ENCODE assay signal across 8 mouse cellular contexts in the genomic region with DNA sequence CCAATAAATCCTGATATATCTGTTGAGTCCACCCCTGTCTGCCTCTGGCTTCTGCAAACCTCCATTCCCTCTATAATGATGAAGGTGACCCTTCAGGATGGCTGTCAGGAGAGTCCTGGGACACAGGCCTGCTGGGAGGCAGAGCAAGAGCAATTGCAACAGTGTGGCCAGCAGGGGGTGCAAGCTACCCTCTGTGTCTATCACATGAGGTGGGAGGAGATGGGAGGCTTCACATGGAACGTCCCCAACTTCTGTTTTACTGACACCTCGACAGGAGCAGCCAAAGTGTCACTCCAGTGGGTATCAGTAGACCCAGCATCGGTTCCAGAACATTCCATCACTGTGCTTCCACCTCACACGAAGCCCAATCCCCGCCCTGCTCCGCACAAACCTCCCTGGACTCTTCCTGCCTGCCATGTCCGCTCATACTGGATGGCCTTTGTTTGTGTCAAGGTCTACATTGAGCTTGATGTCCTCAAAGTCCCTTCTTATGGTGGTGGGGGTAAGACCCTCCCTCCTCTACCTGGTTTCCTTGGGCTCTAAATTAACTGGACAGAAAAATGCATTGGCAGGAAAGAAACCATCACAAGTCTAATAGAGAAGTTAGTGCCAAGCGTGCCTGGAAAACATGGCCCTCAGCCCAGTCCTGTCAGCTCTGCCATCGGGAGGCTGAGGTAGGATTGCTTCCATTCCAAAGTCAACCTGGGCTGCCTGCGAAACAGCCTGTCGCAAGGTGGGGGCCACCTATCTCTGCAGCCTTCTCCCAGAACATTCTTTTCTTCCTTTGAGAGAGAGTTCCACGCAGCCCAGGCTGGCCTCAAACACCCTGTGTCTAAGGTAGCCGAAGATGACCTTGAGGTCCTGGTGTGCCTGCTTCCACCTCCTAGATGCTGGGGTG. TPM values are rescaled to one million over a fixed set of nuclear protein-coding genes. Genes with fewer than 3 reads are reported as not detected.
A peak's percentile ranks its signal among the peaks of the same experiment; 100 is the strongest.
DNase-seq lines count a peak whose midpoint lies in the region; ATAC-seq lines count a peak whose summit lies in the region.

No protein-coding gene starts in this region.

- H3K4me2 ChIP-seq in forebrain, embryonic 15.5 days (replicated peaks): no peak overlapping the region
- H3K4me2 ChIP-seq in hindbrain, embryonic 12.5 days (replicated peaks): no peak overlapping the region
- peak overlapping the region; percentile 34; the same call in 1 of the 2 replicates for H3K4me2 ChIP-seq in limb, embryonic 11.5 days (ENCODE audit: low read depth, severe bottlenecking)
- no peak overlapping the region for H3K4me2 ChIP-seq in midbrain, embryonic 13.5 days (replicated peaks)
- no peak overlapping the region for H3K4me2 ChIP-seq in stomach, embryonic 14.5 days (replicated peaks; ENCODE audit: low read depth, low read length)

- H3K36me3 ChIP-seq in forebrain, embryonic 15.5 days: no peaks in the 10 kb centered on the region
- H3K36me3 ChIP-seq in hindbrain, embryonic 12.5 days: no peaks in the 10 kb centered on the region
- H3K36me3 ChIP-seq in limb, embryonic 11.5 days (ENCODE audit: control insufficient read depth, insufficient read depth, low read length): no peaks in the 10 kb centered on the region
- H3K36me3 ChIP-seq in midbrain, embryonic 13.5 days: no peaks in the 10 kb centered on the region
- no peaks in the 10 kb centered on the region for H3K36me3 ChIP-seq in stomach, embryonic 14.5 days (ENCODE audit: control insufficient read depth, insufficient read depth, low read length)

- whole genome bisulfite sequencing in forebrain, embryonic 15.5 days: 63% methylated on average over 13 of the region's 13 CpGs
- 65% methylated on average over 13 of the region's 13 CpGs for WGBS in hindbrain, embryonic 12.5 days
- WGBS in limb, embryonic 11.5 days: 66% methylated on average over 13 of the region's 13 CpGs
- WGBS in midbrain, embryonic 13.5 days: 70% methylated on average over 13 of the region's 13 CpGs
- WGBS in stomach, embryonic 14.5 days: 55% methylated on average over 13 of the region's 13 CpGs

- H3K27ac ChIP-seq in forebrain, embryonic 15.5 days (replicated peaks): 0 out of 2 replicates have a peak overlapping the region, but pooled peaks have one; percentile 8
- H3K27ac ChIP-seq in hindbrain, embryonic 12.5 days: peak overlapping the region; percentile 46
- peak overlapping the region; percentile 80 for H3K27ac ChIP-seq in limb, embryonic 11.5 days (replicated peaks; ENCODE audit: low read depth, low read length)
- no peak overlapping the region for H3K27ac ChIP-seq in midbrain, embryonic 13.5 days
- H3K27ac ChIP-seq in stomach, embryonic 14.5 days (ENCODE audit: low read length): peak overlapping the region; percentile 57; the same call in 1 of the 2 replicates

- peaks cover 12% of the 10 kb centered on the region for H3K4me1 ChIP-seq in forebrain, embryonic 15.5 days
- 0 out of 2 replicates have a peak, but pooled peaks cover 2% of the 10 kb centered on the region for H3K4me1 ChIP-seq in hindbrain, embryonic 12.5 days
- peaks cover 8% of the 10 kb centered on the region; the same call in 1 of the 2 replicates for H3K4me1 ChIP-seq in limb, embryonic 11.5 days (ENCODE audit: control insufficient read depth, insufficient read depth, low read length)
- no peaks in the 10 kb centered on the region; the same call in 1 of the 2 replicates for H3K4me1 ChIP-seq in midbrain, embryonic 13.5 days (replicated peaks)
- peaks cover 15% of the 10 kb centered on the region; the same call in 1 of the 2 replicates for H3K4me1 ChIP-seq in stomach, embryonic 14.5 days (ENCODE audit: control insufficient read depth, insufficient read depth, low read length)

- H3K4me3 ChIP-seq in forebrain, embryonic 15.5 days: no peak overlapping the region
- H3K4me3 ChIP-seq in hindbrain, embryonic 12.5 days: no peak overlapping the region
- H3K4me3 ChIP-seq in limb, embryonic 11.5 days (ENCODE audit: low read depth, low read length): no peak overlapping the region
- H3K4me3 ChIP-seq in midbrain, embryonic 13.5 days (replicated peaks): no peak overlapping the region
- no peak overlapping the region for H3K4me3 ChIP-seq in stomach, embryonic 14.5 days (ENCODE audit: low read depth, low read length)

- no peak overlapping the region for H3K9ac ChIP-seq in forebrain, embryonic 15.5 days (replicated peaks)
- 0 out of 2 replicates have a peak overlapping the region, but pooled peaks have one; percentile 27 for H3K9ac ChIP-seq in hindbrain, embryonic 12.5 days
- H3K9ac ChIP-seq in limb, embryonic 11.5 days (ENCODE audit: low read length): no peak overlapping the region
- 0 out of 2 replicates have a peak overlapping the region, but pooled peaks have one; percentile 5 for H3K9ac ChIP-seq in midbrain, embryonic 13.5 days (replicated peaks)
- H3K9ac ChIP-seq in stomach, embryonic 14.5 days (replicated peaks; ENCODE audit: low read depth, low read length): no peak overlapping the region

- H3K27me3 ChIP-seq in forebrain, embryonic 15.5 days: no peaks in the 10 kb centered on the region
- no peaks in the 10 kb centered on the region for H3K27me3 ChIP-seq in hindbrain, embryonic 12.5 days
- H3K27me3 ChIP-seq in limb, embryonic 11.5 days (ENCODE audit: control insufficient read depth, insufficient read depth, low read length): no peaks in the 10 kb centered on the region
- H3K27me3 ChIP-seq in midbrain, embryonic 13.5 days: no peaks in the 10 kb centered on the region
- H3K27me3 ChIP-seq in stomach, embryonic 14.5 days (ENCODE audit: control insufficient read depth, insufficient read depth, low read length): no peaks in the 10 kb centered on the region

- peak; percentile 66; the same call in 1 of the 2 replicates for ATAC-seq in cerebellum, adult (ENCODE audit: insufficient number of reproducible peaks, low FRiP score, low TSS enrichment)
- ATAC-seq in forebrain, embryonic 15.5 days (replicated peaks): no peak; the same call in 1 of the 2 replicates
- peak; percentile 35; the same call in 1 of the 2 replicates for ATAC-seq in hindbrain, embryonic 12.5 days (ENCODE audit: low FRiP score)
- peak; percentile 14; the same call in 1 of the 2 replicates for ATAC-seq in limb, embryonic 11.5 days (ENCODE audit: insufficient number of reproducible peaks, low FRiP score, low TSS enrichment, low read depth)
- ATAC-seq in midbrain, embryonic 13.5 days: 0 out of 2 replicates have a peak, but pooled peaks have one; percentile 24
- ATAC-seq in stomach, embryonic 14.5 days (ENCODE audit: insufficient number of reproducible peaks, insufficient read depth, low FRiP score, low read depth): peak; percentile 46; the same call in 1 of the 2 replicates

- intact Hi-C loops in left cerebral cortex, postnatal 14 days (cut with DNase I): no loop called here

- peak; percentile 69 for DNase-seq in left cerebral cortex, postnatal 14 days (ENCODE audit: low spot score in 2 of 2)
- no peak for DNase-seq in left cerebral cortex, adult 11 months (ENCODE audit: low spot score)
- peak; percentile 78 for DNase-seq in limb, embryonic 11.5 days (ENCODE audit: low spot score)

- H3K9me3 ChIP-seq in forebrain, embryonic 15.5 days: no peaks in the 10 kb centered on the region
- peaks cover 9% of the 10 kb centered on the region; the same call in 1 of the 2 replicates for H3K9me3 ChIP-seq in hindbrain, embryonic 12.5 days (replicated peaks)
- no peaks in the 10 kb centered on the region for H3K9me3 ChIP-seq in limb, embryonic 11.5 days (ENCODE audit: control insufficient read depth, low read length)
- H3K9me3 ChIP-seq in midbrain, embryonic 13.5 days: no peaks in the 10 kb centered on the region
- peaks cover 2% of the 10 kb centered on the region; the same call in 1 of the 2 replicates for H3K9me3 ChIP-seq in stomach, embryonic 14.5 days (ENCODE audit: control insufficient read depth, low read depth, low read length)

RNA-seq across cellular contexts. Expression of gene Gzmm, which starts 6.7 kb away (rescaled TPM):
- 1 to 10 TPM in 1 of 2 experiments, under 1 TPM in 1; 0.81 to 1.6 TPM for total RNA-seq in left cerebral cortex, postnatal 14 days (2021)
- polyA plus RNA-seq in forebrain, embryonic 15.5 days (2015; fragmentation: Nextera tagmentation; extraction: Ambion mirVana): 2.0 and 2.3 TPM in 2 replicates
- polyA plus RNA-seq in hindbrain, embryonic 12.5 days (2016; fragmentation: Nextera tagmentation; extraction: Ambion mirVana): 1.2 and 1.3 TPM in 2 replicates
- 0.45 and 0.94 TPM in 2 replicates for polyA plus RNA-seq in limb, embryonic 11.5 days (2014; fragmentation: Nextera tagmentation; extraction: Ambion mirVana)
- polyA plus RNA-seq in midbrain, embryonic 13.5 days (2015; fragmentation: Nextera tagmentation; extraction: Ambion mirVana): 1.4 and 1.7 TPM in 2 replicates
- 1.0 and 1.6 TPM in 2 replicates for polyA plus RNA-seq in stomach, embryonic 14.5 days (2014; fragmentation: Nextera tagmentation; extraction: Ambion mirVana)

RNA-seq across cellular contexts. Expression of gene Bsg, which starts 8.8 kb away (rescaled TPM):
- total RNA-seq in left cerebral cortex, postnatal 14 days (2021): 100 to 1,000 TPM; 785 to 820 TPM
- polyA plus RNA-seq in forebrain, embryonic 15.5 days (2015; fragmentation: Nextera tagmentation; extraction: Ambion mirVana): 689 and 728 TPM in 2 replicates
- 658 and 661 TPM in 2 replicates for polyA plus RNA-seq in hindbrain, embryonic 12.5 days (2016; fragmentation: Nextera tagmentation; extraction: Ambion mirVana)
- polyA plus RNA-seq in limb, embryonic 11.5 days (2014; fragmentation: Nextera tagmentation; extraction: Ambion mirVana): 633 and 674 TPM in 2 replicates
- 564 and 608 TPM in 2 replicates for polyA plus RNA-seq in midbrain, embryonic 13.5 days (2015; fragmentation: Nextera tagmentation; extraction: Ambion mirVana)
- 871 and 937 TPM in 2 replicates for polyA plus RNA-seq in stomach, embryonic 14.5 days (2014; fragmentation: Nextera tagmentation; extraction: Ambion mirVana)

RNA-seq across cellular contexts. Expression of gene Cdc34, which starts 13.5 kb away (rescaled TPM):
- total RNA-seq in left cerebral cortex, postnatal 14 days (2021): 10 to 100 TPM; 64.2 to 70.3 TPM
- 75.7 and 81.2 TPM in 2 replicates for polyA plus RNA-seq in forebrain, embryonic 15.5 days (2015; fragmentation: Nextera tagmentation; extraction: Ambion mirVana)
- 121 and 124 TPM in 2 replicates for polyA plus RNA-seq in hindbrain, embryonic 12.5 days (2016; fragmentation: Nextera tagmentation; extraction: Ambion mirVana)
- 171 and 175 TPM in 2 replicates for polyA plus RNA-seq in limb, embryonic 11.5 days (2014; fragmentation: Nextera tagmentation; extraction: Ambion mirVana)
- 109 and 110 TPM in 2 replicates for polyA plus RNA-seq in midbrain, embryonic 13.5 days (2015; fragmentation: Nextera tagmentation; extraction: Ambion mirVana)
- polyA plus RNA-seq in stomach, embryonic 14.5 days (2014; fragmentation: Nextera tagmentation; extraction: Ambion mirVana): 88.7 and 93.6 TPM in 2 replicates

RNA-seq across cellular contexts. Expression of gene Hcn2, which starts 21.0 kb away (rescaled TPM):
- total RNA-seq in left cerebral cortex, postnatal 14 days (2021): 10 to 100 TPM; 93.4 to 99.2 TPM
- 0.64 and 0.69 TPM in 2 replicates for polyA plus RNA-seq in forebrain, embryonic 15.5 days (2015; fragmentation: Nextera tagmentation; extraction: Ambion mirVana)
- polyA plus RNA-seq in hindbrain, embryonic 12.5 days (2016; fragmentation: Nextera tagmentation; extraction: Ambion mirVana): 0.45 and 0.48 TPM in 2 replicates
- not detected in 2 replicates for polyA plus RNA-seq in limb, embryonic 11.5 days (2014; fragmentation: Nextera tagmentation; extraction: Ambion mirVana)
- polyA plus RNA-seq in midbrain, embryonic 13.5 days (2015; fragmentation: Nextera tagmentation; extraction: Ambion mirVana): 0.18 and 0.43 TPM in 2 replicates
- 0.10 and 0.25 TPM in 2 replicates for polyA plus RNA-seq in stomach, embryonic 14.5 days (2014; fragmentation: Nextera tagmentation; extraction: Ambion mirVana)

RNA-seq across cellular contexts. Expression of gene Tpgs1, which starts 26.3 kb away (rescaled TPM):
- 10 to 100 TPM; 71.9 to 77.9 TPM for total RNA-seq in left cerebral cortex, postnatal 14 days (2021)
- 80.0 and 83.6 TPM in 2 replicates for polyA plus RNA-seq in forebrain, embryonic 15.5 days (2015; fragmentation: Nextera tagmentation; extraction: Ambion mirVana)
- polyA plus RNA-seq in hindbrain, embryonic 12.5 days (2016; fragmentation: Nextera tagmentation; extraction: Ambion mirVana): 68.1 and 69.4 TPM in 2 replicates
- polyA plus RNA-seq in limb, embryonic 11.5 days (2014; fragmentation: Nextera tagmentation; extraction: Ambion mirVana): 67.2 and 70.9 TPM in 2 replicates
- polyA plus RNA-seq in midbrain, embryonic 13.5 days (2015; fragmentation: Nextera tagmentation; extraction: Ambion mirVana): 80.8 and 84.1 TPM in 2 replicates
- polyA plus RNA-seq in stomach, embryonic 14.5 days (2014; fragmentation: Nextera tagmentation; extraction: Ambion mirVana): 64.5 and 64.8 TPM in 2 replicates

Comparison
In these comparisons a context has a peak if more than half of its experiments do, and no peak if none do; other contexts are left out.
1. H3K9ac ChIP-seq: peak in hindbrain, embryonic 12.5 days (single experiment) and midbrain, embryonic 13.5 days (single experiment); none in forebrain, embryonic 15.5 days (single experiment), limb, embryonic 11.5 days (single experiment) and stomach, embryonic 14.5 days (single experiment).